Mouse (Mus musculus) thymus, postnatal 36 days (tissue): ENCODE data around the gene Ecsit.

Experiments
- DNase-seq, 2 experiments: peaks; one replicate each; pipeline ENCODE4 v3.0.0; 2022; ENCODE audit warnings: mixed read lengths in 2 of 2

Gene Ecsit

DNA sequence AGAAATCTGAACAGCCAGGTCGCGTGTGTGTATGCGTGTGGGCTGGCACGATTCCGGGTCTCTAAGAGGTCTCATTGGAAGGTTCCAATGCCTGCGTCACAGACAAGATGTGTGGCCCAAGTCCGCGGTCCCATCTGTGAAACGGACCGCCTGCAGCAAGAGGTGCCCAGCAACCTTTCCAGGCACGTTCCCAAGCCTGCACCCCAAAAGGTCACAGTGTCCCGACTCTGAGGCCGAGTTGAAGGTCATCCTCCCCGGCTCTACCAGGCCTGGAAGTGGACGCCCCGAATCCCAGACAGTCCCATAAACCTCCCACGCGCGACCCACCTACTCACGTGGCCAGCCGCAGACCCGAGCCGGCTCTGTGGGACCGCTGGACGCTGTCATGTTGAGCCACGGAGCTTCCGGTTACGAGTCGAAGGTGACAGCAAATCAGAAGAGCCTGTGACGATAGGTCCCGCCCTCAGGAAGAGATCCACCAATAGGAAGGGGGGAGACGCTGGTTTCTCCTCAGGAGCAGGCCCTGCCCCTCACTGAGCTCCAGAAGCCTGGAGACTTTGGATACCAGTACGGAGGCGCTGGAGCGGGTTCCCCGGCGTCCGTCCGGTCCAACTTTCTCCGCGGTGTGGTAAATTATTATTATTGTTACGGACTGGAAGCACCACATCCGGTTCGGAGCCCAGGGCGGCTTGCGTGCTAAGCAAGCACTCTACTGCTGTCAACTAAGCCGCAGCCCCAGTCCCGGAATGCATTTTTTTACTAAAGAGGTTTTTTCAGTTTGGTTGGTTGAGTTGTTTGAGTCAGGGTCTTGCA is at the start of gene Ecsit:
TSS of gene Ecsit (minus strand) at position 417 of the 813 bp plus-strand sequence.
- DNase-seq, result peak; percentile 90 to 92

DNA sequence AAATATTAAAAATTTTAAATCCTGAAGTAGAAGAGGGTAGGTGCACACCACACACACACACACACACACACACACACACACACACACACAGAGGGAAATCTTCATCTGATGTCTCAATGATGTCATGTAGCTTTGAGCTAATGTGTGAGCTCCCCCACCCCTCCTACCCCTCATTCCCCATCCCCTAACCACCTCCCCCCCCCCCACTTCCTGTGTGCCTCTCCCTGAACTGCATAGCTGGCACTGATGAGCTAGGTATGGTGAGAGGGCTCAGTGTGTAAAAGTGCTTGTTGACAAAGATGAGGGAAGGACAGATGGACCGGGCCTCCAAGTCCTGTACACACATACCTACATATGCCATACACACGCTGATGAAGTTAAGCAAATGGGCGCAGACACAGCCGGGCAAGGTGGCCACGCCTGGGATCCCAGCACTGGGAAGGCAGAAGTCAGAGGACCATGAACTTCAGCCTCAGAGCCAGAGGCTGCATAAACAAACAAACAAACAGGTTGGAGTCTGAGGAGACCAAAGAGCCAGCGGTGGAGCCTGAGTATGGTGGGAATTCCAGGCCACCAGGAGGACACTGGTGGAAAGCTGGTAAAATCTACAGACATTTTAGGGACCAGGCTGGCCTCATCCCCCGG is 49.1 kb upstream of the Ecsit start:
- DNase-seq, result peak in 1 of 2 experiments; percentile 32

DNA sequence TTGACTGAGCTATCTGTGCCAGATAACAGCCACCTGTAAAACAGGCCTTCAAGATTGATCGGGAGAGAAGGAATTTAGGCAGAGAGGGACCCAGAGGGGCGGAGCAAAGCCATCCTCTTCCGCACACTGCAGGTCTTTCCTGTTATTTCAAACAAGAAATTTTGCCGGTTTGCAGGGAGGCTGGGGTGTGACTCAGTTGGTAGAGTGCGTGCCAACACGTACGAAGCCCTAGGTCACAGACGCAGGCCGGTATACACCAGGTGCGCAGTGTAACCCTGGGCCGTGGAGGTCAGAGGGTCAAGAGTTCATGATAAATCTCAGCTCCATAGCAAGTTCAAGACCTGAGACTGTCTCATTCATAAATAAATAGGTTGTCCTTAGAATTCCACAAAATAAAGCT is 47.0 kb upstream of the Ecsit start:
- peak in 1 of 2 experiments; percentile 39 for DNase-seq

DNA sequence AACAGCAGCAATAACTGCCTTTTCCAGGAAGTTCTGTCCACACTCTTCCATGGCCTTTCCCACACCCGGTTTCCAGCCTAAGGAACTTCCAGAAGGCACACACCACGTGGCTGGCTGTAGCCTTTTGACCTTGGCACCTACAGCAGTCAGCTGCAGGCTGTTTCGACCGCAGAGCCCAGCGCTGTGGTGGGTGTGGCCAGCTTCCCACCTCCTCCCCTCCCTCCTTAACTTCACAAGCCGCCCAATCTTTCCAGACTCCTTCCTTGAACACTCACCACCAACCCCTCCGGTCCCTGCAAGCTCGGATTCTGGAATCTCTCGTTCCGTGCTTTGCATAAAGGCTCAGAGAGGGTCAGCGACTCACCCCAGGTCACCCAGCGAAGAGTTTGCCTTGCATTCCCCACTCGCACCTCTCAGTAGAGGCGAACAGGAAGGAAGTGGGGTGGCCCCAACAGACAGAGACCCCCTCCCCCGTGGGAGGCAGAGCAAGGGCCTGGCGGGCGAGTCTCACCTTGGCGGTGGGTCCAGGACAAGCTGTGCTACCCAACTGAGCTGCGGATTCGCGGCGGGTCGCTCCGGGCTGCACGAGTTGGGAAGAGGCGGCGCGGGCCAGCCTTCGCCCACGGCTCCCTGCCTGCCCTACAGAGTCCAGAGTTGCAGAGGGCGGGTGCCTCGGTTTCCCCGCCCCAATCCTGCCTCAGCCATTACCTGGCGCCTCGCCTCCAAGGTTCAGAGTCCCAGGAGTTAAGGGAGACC is 46.2 kb upstream of the Ecsit start:
- peak; percentile 84 to 87 for DNase-seq

DNA sequence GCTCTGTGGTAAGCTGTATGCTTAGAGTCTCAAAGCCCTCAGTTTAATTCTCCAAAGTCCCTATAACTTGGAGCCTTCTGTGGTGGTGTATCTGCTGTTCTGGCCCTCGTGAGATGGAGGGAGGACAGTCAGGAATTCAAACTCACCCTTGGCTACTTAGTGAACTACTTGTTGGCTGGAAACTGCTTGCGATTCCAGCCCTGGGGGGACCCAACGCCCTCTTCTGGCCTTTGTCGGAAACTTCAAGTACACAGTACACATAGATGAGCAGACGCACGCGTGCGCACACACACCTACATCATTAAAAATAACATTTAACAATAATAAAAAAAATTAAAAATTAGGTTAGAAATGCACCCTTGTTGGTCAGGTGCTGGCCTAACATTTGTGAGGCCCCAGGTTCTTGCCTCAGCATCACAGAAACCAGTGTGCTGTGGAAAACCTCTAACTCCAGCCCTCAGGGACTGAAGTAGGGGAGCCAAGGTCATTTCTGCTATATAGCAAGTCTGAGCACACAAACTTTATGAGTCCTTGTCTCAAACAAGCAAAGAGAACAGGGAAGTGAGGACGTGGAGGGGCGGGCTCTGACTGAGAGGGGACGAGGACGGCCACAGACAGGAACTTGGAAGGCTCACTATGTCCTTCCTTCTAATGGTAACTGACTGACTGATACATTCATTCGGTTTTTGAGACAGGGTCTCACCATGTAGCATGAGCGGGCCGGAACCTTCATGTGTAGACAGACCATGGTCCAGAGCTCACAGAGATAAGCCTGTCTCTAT is 40.2 kb upstream of the Ecsit start:
- DNase-seq, result no peak

DNA sequence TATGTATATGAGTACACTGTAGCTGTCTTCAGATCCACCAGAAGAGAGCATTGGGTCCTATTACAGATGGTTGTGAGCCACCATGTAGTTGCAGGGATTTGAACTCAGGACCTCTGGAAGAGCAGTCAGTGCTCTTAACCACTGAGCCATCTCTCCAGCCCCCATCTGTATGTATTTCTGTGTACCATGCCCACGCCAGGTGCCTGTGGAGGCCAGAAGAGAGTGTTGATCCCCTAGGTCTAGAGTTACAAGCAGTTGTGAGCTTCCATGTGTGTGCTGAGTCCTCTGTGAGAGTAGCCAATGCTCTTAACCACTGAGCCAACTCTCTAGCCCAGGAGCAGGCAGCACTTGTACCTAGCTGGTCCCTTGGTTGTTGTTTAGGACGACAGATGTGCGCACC is 38.9 kb upstream of the Ecsit start:
- DNase-seq, result no peak

DNA sequence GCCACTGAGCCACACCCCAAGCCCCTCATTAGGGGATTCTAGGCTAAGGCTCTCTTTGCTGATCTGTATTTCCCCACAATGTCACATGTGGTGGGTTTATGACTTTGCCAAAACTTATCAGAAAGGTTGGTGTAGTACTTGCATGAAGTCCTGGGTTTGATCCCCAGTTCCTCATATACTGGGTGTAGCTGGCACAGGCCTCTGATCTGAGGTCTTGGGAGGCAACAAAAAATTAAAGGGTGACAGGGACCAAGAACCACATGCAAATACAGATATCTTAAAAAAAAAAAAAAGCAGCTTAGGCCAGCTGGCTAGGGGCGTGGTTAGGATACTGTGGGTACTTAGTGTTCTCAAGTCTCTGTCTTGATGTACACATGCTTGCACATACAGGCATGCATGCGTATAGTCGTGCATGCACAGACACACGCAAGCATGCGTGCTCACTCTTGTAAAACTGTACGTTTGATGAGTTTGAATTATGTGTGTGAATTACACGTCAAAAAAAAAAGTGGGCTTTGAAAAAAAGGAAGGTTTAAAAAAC is 37.9 kb upstream of the Ecsit start:
- no peak for DNase-seq

DNA sequence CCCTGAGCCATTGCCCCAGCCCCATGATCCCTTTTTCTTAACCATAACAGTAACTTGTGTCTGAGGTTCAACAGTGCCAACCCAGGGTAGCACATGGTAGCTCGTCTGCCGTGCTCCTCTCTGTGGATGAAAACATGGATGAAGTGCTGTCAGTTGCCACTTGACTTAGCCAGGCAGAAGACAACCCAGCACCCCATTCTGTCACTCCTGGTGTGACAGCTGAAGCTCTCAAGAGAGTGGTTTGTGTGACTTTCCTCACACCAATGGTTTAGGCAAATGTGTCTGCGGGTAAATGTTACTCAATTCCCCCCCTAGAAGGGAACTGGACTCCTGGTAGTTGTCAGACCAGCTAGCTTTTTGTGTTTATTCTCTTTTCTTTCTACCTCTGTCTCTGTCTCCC is 36.8 kb upstream of the Ecsit start:
- DNase-seq, result no peak

DNA sequence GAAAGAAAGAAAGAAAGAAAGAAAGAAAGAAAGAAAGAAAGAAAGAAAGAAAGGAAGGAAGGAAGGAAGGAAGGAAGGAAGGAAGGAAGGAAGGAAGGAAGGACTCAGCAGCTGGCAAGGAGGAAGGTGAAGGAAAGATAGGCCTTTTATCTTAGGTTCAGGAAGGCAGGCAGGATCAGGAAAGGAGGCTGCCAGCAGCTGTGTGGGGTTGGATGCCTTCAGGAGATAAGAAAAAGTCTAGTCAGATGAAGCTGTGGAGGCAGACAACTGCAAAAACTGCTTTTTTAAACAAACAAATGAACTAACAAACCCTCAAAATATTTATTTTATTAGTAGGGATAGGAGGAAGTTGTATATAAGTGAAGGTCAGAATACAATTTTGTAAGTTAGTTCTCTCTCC is 36.3 kb upstream of the Ecsit start:
- no peak for DNase-seq

DNA sequence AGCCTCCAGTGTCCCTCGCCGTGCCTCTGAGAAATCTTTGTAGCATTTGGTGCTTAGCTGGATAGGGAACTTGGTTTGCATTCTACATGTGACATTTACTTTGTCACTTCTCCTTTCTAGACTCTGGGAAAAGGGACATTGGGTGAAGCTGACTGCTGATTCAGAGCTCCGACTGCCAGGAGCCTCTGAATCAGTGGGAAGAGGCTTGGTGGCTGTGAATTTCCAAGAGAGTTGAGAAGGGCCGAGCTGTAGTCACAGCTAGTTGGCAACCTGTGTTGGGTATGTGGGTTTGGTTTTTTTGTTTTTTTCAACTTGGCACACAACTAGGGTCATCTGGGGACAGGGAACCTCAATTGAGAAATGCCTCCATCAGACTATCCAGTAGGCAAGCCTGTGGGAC is 34.3 kb upstream of the Ecsit start:
- no peak for DNase-seq

DNA sequence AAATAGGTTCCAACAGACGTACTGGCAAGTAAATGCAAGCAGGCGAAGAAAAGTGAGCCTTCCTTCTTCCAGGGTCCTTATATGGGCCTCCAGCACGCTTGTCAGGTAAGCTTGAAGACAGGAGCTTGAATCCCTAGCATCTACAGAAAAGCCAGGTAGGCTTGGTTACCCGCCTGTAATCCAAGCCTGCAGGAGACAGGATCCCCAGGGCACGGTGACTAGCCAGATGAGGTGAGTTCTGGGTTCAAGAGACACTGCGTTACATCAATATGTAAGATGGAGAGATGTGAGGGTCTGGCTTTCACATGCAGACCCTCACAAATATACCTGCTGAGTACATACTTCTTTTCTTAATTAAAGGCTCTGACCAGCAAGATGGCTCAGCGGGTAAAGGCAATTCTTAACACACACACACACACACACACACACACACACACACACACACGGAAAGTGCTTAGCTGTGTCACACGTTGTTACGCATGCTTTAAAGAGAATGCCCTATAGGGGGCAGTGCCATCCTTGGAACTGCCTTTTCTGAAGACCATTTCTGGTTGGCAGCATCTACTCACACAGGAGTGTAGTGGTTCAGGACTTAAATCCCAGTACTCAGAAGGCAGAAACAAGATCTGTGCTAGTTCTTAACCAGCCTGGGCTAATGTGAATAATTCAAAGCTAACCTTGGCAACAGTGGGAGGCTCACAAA is 32.7 kb upstream of the Ecsit start:
- peak; percentile 51 to 58 for DNase-seq

DNA sequence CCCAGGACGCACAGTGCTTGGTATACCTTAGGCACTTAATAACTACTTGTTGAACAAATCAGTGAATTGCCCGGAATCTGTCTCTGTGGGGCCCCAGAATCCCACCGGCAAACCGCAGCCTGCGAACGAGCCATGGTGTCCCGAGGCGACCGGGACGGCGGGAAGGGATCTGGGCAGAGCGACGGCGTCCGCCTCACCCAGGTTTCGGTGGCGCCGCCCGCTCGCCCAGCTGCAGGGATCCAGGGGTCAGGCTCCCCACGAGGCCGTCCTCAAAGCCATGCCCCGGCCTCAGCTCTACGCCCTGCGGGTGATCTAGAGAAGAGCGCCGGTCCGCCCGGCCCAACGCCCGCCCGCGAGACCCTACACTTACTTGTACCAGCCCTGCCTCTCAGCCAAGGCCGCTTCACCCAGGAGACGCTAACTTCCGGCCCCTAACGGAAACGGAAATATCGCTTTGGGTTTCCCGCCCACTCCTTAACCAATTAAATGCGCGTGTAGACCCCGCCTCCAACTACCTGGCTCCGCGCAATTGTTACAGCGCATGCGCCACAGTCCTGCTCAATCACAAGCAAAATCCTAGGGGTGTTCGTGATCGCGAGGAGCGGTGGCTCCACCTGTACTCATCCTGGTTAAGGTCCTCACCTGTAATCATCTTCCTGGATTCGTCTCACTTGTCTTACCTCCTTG is 31.6 kb upstream of the Ecsit start, which contains the start of gene Elof1:
TSS of gene Elof1 (minus strand) at position 433 of the 687 bp plus-strand sequence.
- peak; percentile 92 to 95 for DNase-seq

DNA sequence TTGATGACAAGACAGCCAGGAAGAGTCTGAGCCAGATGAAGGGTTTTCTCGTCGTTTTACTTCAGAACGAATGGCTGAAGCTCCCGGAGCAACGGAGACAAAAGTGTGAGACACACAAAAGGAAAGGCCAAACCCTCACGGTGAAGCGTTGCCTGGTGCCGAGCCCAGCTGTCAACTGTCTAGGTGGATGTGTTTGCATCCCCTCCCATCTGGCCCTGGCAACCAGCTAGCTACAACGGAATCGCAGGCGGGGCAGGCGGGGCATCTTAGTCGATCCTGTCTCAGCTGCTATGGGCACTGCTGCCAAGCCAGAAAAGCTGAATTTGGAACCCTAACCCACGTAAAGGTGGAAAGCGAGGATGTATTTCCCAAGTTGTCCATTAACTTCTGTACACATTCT is 30.8 kb upstream of the Ecsit start:
- DNase-seq, result no peak

DNA sequence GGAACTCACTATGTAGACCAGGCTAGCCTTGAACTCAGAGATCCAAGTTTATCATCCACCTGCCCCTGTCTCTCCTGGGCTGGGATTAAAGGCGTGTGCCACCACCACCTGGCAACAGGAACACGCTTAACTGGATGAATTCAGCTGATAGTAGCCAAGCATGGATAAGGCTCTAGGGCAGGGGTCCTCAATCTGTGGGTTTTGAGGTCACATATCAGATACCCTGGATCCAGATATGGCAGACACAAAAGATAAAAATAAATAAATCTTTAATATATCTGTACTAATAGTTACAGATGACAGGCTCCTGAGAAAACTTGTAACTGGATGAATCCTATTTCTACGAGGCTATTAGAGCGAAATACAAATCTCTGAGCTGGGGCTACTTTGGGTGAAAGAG is 30.4 kb upstream of the Ecsit start:
- no peak for DNase-seq

DNA sequence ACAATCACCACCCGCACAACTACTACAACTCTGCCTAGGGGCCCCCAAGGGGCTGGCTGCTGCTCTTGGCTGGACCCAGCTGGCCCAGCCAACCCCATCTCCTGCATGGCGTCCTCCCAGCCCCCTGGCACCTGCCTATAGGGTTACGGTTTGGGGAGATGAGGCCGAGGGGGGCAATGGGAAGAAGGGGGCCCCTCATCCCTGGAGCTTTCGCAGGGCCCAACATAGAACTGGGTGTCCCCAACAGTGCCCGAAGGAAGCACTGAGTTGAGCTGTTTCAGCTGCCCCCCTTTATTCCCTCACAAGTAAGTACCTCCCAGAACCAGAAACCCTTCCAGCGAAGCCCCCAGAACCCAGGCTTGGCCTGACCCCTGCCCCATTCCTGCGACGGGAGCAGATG is 23.0 kb upstream of the Ecsit start:
- DNase-seq, result no peak

DNA sequence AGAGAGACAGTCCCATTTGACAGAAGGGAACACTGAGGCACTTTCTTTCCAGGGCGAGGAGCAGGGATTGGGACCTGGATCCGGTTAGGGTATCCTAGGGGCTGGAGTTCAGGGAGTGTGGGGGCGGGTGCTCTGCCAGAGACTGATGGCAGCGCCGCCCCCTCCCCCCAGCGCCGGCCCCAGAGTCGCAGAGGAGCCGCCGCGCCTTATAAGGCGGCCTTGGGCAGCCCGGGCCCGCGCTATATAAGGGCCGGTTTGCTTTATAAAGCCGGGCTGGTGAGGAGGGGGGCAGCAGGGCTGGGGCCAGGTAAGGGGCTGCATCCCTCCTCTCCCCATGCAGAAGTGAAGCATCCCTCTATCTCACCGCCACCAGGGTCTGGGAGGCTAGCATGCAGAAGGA is 14.7 kb upstream of the Ecsit start:
- no peak for DNase-seq

DNA sequence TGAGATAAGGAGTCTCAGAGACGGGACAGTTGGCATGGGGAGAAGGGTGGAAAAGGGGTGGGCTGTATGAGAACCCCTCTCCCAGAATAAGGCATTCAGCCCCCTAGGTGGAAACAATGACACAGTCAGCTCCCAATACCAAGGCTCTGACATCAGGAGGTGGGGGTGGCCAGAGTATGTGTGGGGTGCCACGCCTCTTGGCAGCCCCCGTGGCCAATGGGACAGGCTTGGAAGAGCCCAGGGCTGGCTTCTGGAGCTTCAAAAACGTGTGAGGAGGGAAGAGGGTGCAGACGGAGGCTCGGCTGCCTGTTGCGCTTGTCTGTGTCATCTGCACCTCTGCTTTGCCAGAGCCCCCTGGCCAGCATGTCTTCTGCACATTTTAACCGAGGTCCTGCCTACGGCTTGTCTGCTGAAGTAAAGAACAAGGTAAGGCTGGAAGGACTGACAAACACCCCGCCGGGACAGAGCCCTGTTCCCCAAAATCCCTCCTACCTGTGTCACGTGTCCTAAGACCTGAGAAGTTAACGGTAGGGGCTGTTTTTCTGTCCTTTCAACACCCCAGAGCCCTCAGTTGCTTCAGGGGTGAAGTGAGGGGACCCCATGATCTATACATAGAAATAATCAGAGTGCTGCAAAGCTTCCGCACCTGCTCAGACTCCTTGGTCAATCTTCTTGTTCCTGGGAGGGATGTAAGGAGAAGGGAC is 13.9 kb upstream of the Ecsit start, which contains the start of gene Cnn1:
TSS of gene Cnn1 (plus strand) at position 224 of the 704 bp plus-strand sequence.
- DNase-seq, result no peak

DNA sequence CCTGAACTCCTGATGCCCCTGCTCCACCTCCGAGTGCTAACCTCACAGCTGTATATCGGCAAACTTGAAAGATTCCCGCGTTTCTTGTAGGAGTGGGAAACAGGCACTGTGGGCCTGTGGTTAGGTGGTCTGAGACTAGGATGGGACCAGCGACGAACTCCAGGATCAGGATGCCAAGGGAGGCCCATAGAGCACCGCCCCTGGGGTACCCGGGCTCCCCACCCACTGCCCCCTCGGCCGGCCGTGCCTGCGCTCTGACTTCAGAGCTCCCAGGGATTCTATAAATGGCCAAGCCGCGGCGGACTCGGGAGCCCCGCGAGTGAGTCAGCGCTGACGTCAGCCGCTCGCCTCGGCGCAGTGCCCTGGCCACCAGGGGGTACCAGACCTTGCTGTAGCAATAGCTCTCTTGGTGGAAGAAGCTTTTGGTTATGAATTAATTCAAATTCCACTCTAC is 10.6 kb upstream of the Ecsit start:
- DNase-seq, result peak; percentile 79

DNA sequence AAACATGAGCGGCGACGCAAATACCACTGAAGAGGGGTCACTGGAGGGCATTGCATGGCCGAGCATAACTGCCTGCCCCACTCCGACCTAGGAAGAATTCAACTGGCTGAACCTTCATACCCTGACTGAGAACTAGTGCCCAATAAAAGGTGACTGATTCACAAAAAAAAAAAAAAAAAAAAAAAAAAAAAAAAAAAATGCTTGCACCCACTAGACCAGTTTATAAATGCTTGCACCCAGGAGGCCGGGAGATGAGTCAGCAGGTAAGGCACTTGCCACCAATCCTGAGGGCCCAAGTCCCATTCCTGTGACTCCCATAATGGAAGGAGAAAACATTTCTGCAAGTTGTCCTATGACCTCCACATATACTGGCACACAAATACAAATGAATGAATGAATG is 7.5 kb upstream of the Ecsit start:
- no peak for DNase-seq

DNA sequence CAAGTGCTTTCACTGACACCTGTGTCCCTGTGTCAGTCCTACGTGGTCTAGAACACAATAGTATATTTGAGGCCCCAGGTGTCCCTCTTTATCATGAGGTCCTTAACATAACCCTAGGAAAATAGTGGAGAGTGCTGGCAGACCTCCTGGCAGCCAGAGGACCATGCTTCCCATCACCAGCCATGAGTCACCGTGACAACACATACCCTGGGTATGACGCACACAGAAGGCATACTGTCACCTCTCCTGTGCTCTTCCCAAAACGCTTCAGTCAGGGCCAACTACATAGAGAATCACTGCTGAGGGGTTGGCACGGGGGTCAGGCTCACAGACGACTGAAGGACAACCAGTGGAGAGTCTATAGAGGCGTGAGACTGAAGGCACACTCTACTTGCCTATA is 4.7 kb upstream of the Ecsit start:
- DNase-seq, result no peak
